Mouse (Mus musculus) testis, adult 2 months (tissue): Measurements from ENCODE around the gene Map4k4. TPM values are rescaled to one million over a fixed set of nuclear protein-coding genes. Genes with fewer than 3 reads are reported as not detected.

Source experiments
- H3K27ac ChIP-seq: fragments of 200-500 bp; 2 replicates; pipeline ENCODE4 v1.5.1; 2012; ENCODE audit warnings: low read depth, low read length; ENCODE audit not compliant: control insufficient read depth, insufficient read depth
- H3K27me3 ChIP-seq: fragments of 200-500 bp; 2 replicates; pipeline ENCODE4 v1.6.1; 2012; ENCODE audit warnings: mild to moderate bottlenecking, low read length, moderate library complexity; ENCODE audit not compliant: control insufficient read depth, insufficient read depth
- H3K36me3 ChIP-seq: fragments of 200-500 bp; 2 replicates; pipeline ENCODE4 v1.6.1; 2012; ENCODE audit warnings: mild to moderate bottlenecking, low read length; ENCODE audit not compliant: control insufficient read depth, insufficient read depth
- H3K4me1 ChIP-seq: fragments of 200-500 bp; 2 replicates; pipeline ENCODE4 v1.6.1; 2012; ENCODE audit warnings: low read length; ENCODE audit not compliant: control insufficient read depth, insufficient read depth
- H3K4me3 ChIP-seq: fragments of 200-500 bp; 2 replicates; pipeline ENCODE4 v1.5.1; 2012; ENCODE audit warnings: low read depth, mild to moderate bottlenecking, low read length, moderate library complexity, mixed read lengths; ENCODE audit not compliant: control insufficient read depth
- CTCF ChIP-seq: fragments of 200-500 bp; IDR thresholded peaks from 2 replicates; pipeline ENCODE4 v1.5.1; 2012; ENCODE audit warnings: low read depth, mild to moderate bottlenecking, inconsistent platforms, low read length, moderate library complexity; ENCODE audit not compliant: control insufficient read depth, insufficient read depth, insufficient replicate concordance
- POLR2A ChIP-seq: fragments of 200-500 bp; IDR thresholded peaks from 2 replicates; pipeline ENCODE4 v1.6.1; 2012; ENCODE audit warnings: low read depth, mild to moderate bottlenecking, inconsistent platforms, low read length, moderate library complexity; ENCODE audit not compliant: control insufficient read depth
- polyA plus RNA-seq: library from polyadenylated mRNA; depleted of rRNA; stranded (reverse); fragments of >200 nt; gene quantifications from 2 replicates; pipeline ENCODE4 v1.2.3, GENCODE M21; 2012

Map4k4 gene
- polyA plus RNA-seq, 1 experiment, result 25.6 TPM

DNA sequence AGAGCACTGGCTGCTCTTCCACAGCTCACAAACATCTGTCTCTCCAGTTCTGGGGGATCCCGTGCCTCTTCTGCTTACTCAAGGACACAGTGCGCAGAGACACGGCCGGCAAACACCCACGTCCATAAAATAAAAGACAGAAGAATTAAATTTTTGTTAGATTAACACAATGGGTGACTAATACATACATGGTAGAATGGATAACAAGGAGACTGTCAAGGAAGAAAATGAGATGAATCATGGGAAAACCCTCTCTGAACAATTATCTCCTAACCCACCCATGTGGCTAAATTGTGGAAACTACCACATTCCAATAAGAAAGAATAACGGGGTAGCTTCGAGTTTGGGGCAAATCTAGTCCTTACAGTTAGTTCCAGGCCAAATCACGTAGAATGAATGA lies 11.3 kb upstream of the Map4k4 start:
- TF ChIP-seq POLR2A (no peak), CTCF (no peak)
- peaks cover 7% of the 10 kb centered on the region for H3K4me1 ChIP-seq
- H3K4me3 ChIP-seq, result no peak overlapping the region
- no peaks in the 10 kb centered on the region for H3K27me3 ChIP-seq
- no peak overlapping the region for H3K27ac ChIP-seq
- H3K36me3 ChIP-seq, result no peaks in the 10 kb centered on the region

DNA sequence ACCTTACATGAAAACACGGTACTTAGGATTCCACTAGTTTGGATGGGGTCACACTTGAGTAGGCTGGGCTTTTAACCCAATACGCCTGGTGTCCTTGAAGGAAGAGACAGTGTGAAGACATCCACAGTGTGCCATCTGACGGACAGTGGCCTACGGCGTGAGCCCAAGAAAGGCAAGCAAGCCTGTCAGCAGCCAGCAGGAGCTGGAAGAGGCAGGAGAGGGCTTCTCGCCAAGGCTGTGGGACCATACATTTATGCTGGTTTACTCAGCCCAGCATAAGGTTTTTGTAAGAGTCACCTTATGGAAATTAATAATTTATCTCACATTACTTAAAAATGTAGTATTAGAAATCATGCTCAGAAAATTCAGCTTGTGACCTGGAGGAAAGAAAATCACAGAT lies 10.7 kb upstream of the Map4k4 start:
- TF ChIP-seq CTCF (no peak), POLR2A (no peak)
- Histone ChIP-seq H3K4me1 (peaks cover 5% of the 10 kb centered on the region), H3K4me3 (no peak overlapping the region), H3K27ac (no peak overlapping the region), H3K27me3 (no peaks in the 10 kb centered on the region), H3K36me3 (no peaks in the 10 kb centered on the region)

DNA sequence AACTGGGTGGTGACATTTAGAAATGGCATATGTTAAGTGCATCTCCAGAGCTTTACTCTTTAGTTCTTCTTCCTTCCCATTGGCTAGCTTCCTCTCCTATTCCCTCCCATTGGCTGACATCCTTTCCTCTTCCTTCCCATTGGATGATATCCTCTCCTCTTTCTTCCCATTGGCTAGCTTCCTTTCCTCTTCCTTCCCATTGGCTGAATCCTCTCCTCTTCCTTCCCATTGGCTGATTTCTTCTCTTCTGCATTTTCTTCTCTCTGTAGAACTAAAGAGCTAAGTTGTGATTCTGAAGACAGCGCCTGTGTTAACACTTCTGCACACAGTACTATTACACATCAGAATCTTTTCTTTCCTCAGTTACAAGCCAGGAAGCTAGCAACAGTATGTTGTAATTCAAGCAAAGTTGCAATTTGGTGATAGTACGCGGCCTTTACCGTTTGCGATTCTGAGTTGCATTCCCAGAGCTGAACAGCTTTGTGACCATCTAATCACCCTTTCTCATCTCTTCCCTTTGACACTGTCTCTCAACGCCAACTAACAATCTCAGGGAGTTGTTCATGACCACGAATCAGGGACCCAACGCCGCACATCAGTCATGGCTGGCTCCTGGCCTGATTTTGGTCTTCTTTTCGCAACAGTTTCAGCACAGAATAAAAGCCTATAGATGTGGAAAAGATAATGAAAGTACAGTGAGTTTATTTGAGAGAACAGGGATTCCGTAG lies 7.4 kb upstream of the Map4k4 start:
- Histone ChIP-seq H3K36me3 (no peaks in the 10 kb centered on the region), H3K4me3 (no peak overlapping the region), H3K27ac (peak overlapping the region; percentile 24; the same call in 1 of the 2 replicates), H3K4me1 (peaks cover 6% of the 10 kb centered on the region), H3K27me3 (no peaks in the 10 kb centered on the region)
- TF ChIP-seq CTCF (no peak), POLR2A (no peak)

DNA sequence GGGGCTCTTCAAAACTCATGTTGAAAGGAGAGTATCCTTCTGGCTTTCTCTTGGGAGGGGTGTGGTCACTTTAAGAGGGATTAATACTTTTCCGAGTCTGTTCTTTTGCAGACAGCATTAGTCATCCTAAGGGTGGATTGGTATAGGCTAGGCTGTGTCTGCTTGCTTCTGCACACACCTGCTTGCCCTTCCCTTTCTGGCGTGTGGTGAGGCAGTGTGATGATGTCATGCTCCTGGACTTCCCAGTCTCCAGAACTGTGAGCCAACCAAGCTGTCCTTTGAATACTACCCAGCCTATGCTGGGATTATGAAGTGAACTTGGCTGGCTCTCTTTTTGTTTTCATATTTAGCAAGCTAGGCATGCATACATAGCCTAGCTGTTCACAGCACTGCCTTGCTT lies 5.6 kb upstream of the Map4k4 start:
- Histone ChIP-seq H3K27me3 (no peaks in the 10 kb centered on the region), H3K4me3 (no peak overlapping the region), H3K27ac (no peak overlapping the region), H3K4me1 (peaks cover 7% of the 10 kb centered on the region), H3K36me3 (no peaks in the 10 kb centered on the region)
- no peak for TF ChIP-seq CTCF

DNA sequence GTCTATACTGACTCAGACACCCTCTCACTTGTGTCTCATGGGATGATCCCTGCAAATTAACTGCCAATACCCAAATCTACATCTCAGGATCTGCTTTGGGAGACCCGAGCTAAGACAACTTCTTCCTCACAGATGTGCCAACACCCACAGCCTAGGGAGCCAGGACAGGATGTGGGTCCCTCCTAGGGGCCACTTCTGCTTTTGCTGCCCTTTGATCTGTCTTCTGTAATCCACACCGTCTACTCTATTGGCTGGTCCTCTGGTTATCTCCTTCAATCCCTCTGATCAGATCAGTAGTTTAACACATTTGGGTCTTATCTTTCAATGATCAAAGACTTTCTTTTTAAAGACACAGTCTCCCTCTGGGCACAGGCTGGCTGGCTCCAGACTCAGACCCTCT lies 5.2 kb upstream of the Map4k4 start:
- no peak for TF ChIP-seq CTCF
- TF ChIP-seq POLR2A, result no peak
- Histone ChIP-seq H3K27ac (no peak overlapping the region), H3K4me3 (no peak overlapping the region), H3K36me3 (no peaks in the 10 kb centered on the region), H3K4me1 (peaks cover 8% of the 10 kb centered on the region), H3K27me3 (no peaks in the 10 kb centered on the region; the same call in 1 of the 2 replicates)

DNA sequence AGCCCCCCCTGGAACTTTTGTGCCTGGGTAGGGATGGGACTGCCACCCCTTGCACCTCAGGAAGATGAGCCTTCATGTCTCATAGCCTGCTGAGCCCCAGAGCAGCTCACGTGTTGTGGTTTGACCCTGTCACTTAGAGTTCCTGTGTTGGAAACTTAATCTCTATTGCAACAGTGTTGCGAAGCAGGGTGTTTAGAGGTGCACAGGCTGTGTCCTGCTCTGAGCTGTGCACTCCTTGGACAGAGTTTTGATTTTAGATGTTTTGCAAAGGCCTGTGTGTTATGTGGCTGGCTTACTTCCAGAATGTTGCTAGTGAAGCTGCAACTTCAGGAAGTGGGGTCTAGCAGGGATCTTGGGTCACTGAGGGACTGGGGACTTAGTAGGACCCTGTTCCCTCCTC lies 4.1 kb upstream of the Map4k4 start:
- Histone ChIP-seq H3K27me3 (peaks cover 6% of the 10 kb centered on the region; the same call in 1 of the 2 replicates), H3K4me3 (no peak overlapping the region), H3K27ac (no peak overlapping the region; the same call in 1 of the 2 replicates), H3K4me1 (peaks cover 10% of the 10 kb centered on the region), H3K36me3 (no peaks in the 10 kb centered on the region)
- TF ChIP-seq POLR2A, result no peak
- TF ChIP-seq CTCF, result no peak

DNA sequence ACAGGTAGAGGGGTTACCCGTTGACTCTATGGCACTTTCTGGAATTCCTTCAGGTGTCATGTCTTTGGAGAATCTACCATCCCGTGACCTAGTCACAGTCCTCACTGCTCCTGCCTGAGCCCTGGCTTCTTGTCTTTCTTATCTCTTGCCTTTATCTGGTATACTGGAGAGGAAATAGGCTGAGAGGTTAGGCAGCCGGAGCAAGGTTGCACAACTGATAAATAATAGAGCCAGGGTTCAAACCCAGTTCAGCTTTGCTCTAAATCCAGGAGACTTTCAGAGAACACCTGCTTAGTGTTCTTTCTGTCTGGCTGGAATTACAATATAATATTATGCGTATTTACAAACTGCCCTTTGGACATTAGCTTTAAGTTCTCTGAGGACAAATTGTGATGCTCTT lies 2.0 kb upstream of the Map4k4 start:
- H3K36me3 ChIP-seq, result no peaks in the 10 kb centered on the region
- H3K4me1 ChIP-seq, result peaks cover 15% of the 10 kb centered on the region
- no peak for TF ChIP-seq POLR2A
- TF ChIP-seq CTCF, result no peak
- H3K27me3 ChIP-seq, result peaks cover 9% of the 10 kb centered on the region; the same call in 1 of the 2 replicates
- no peak overlapping the region for H3K27ac ChIP-seq
- no peak overlapping the region for H3K4me3 ChIP-seq
